ENCODE assay signal across 8 mouse cellular contexts in the genomic region with DNA sequence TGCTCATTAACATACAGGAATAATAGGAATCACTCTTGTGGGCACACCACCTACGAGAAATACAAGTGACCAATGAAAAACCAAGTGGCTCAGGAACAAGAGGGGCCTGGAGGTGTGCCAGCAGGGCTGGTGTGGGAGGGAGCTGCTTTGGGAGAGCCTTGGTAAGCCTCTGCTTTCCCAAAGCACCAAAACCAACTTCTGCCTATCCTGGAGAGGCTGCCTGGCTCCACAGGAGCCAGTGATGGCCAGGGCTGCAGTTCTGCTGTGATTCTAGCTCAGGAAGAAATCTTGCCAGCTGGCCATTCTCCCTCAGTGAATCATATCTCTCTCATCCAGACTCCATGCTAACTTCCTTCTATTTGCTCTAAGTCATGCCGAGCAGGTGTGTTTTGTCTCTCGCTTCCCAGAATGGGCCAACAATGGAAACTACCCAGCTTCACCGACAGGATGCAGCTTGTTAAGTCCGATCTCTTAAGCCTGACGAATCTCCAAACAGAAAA. TPM values are rescaled to one million over a fixed set of nuclear protein-coding genes. Genes with fewer than 3 reads are reported as not detected.
DNase-seq lines count a peak whose midpoint lies in the region; ATAC-seq and TF ChIP-seq lines count a peak whose summit lies in the region.
"Had no signal": no experiment of that assay in that cellular context is flagged by ENCODE, and none has a peak within 500 bp of the region (broad histone marks: within the 10 kb centered on the region; RNA-seq: fewer than 3 reads in every experiment).

No protein-coding gene starts in this region.

- H3K9ac ChIP-seq in embryonic facial prominence, embryonic 14.5 days (ENCODE audit: low read depth, low read length), result no peak overlapping the region
- H3K9ac ChIP-seq in intestine, postnatal 0 days (ENCODE audit: low read depth, low read length), result no peak overlapping the region
- H3K9ac ChIP-seq in lung, embryonic 14.5 days, result no peak overlapping the region

- peak overlapping the region; percentile 16; the same call in 1 of the 2 replicates for H3K27ac ChIP-seq in embryonic facial prominence, embryonic 14.5 days (replicated peaks; ENCODE audit: low read depth, low read length)
- 0 out of 2 replicates have a peak overlapping the region, but pooled peaks have one; percentile 5 for H3K27ac ChIP-seq in intestine, postnatal 0 days (ENCODE audit: low read depth, low read length)
- peak overlapping the region; percentile 44; the same call in 1 of the 2 replicates for H3K27ac ChIP-seq in lung, embryonic 14.5 days (ENCODE audit: low read depth)
- H3K27ac ChIP-seq: macrophage had no signal

- WGBS in embryonic facial prominence, embryonic 14.5 days, result 63% methylated on average over 6 of the region's 6 CpGs
- 36% methylated on average over 6 of the region's 6 CpGs for WGBS in intestine, postnatal 0 days
- 61% methylated on average over 6 of the region's 6 CpGs for WGBS in lung, embryonic 14.5 days

- no peak overlapping the region for H3K4me2 ChIP-seq in embryonic facial prominence, embryonic 14.5 days (ENCODE audit: low read depth, low read length)
- H3K4me2 ChIP-seq in intestine, postnatal 0 days (replicated peaks; ENCODE audit: low read depth), result no peak overlapping the region
- H3K4me2 ChIP-seq in lung, embryonic 14.5 days, result no peak overlapping the region

- no peaks in the 10 kb centered on the region for H3K9me3 ChIP-seq in embryonic facial prominence, embryonic 14.5 days (ENCODE audit: control insufficient read depth, low read length)
- H3K9me3 ChIP-seq in intestine, postnatal 0 days (ENCODE audit: control insufficient read depth), result no peaks in the 10 kb centered on the region
- H3K9me3 ChIP-seq in lung, embryonic 14.5 days (ENCODE audit: low read depth, low read length), result no peaks in the 10 kb centered on the region

- no peak overlapping the region for H3K4me3 ChIP-seq in embryonic facial prominence, embryonic 14.5 days (ENCODE audit: low read depth, low read length)
- no peak overlapping the region for H3K4me3 ChIP-seq in intestine, postnatal 0 days (ENCODE audit: low read depth, low read length)
- no peak overlapping the region for H3K4me3 ChIP-seq in lung, embryonic 14.5 days (ENCODE audit: low read depth, low read length)

- H3K4me1 ChIP-seq in embryonic facial prominence, embryonic 14.5 days (ENCODE audit: control insufficient read depth, insufficient read depth, low read length), result peaks cover 3% of the 10 kb centered on the region; the same call in 1 of the 2 replicates
- H3K4me1 ChIP-seq in intestine, postnatal 0 days (replicated peaks; ENCODE audit: control insufficient read depth, insufficient read depth, low read length), result no peaks in the 10 kb centered on the region
- H3K4me1 ChIP-seq in lung, embryonic 14.5 days (ENCODE audit: insufficient read depth), result no peaks in the 10 kb centered on the region

- H3K36me3 ChIP-seq in embryonic facial prominence, embryonic 14.5 days (ENCODE audit: control insufficient read depth, insufficient read depth, low read length), result peaks cover 72% of the 10 kb centered on the region
- peaks cover 36% of the 10 kb centered on the region; the same call in 1 of the 2 replicates for H3K36me3 ChIP-seq in intestine, postnatal 0 days (ENCODE audit: control insufficient read depth, insufficient read depth)
- peaks cover 47% of the 10 kb centered on the region for H3K36me3 ChIP-seq in lung, embryonic 14.5 days (ENCODE audit: insufficient read depth)

- TF ChIP-seq CTCF in intestine, postnatal 0 days (IDR thresholded peaks at IDR 0.05; ENCODE audit: low read depth), result peak; percentile 46
- no peak for TF ChIP-seq CTCF in lung, embryonic 14.5 days (IDR thresholded peaks at IDR 0.05; ENCODE audit: low read depth)

- peak; percentile 82 for DNase-seq in cerebellum, adult 11 months
- peak; percentile 85 for DNase-seq in embryonic facial prominence, embryonic 14.5 days (ENCODE audit: low spot score)
- peak; percentile 86 for DNase-seq in heart, adult 8-10 months (ENCODE audit: low spot score)
- DNase-seq in lung, embryonic 14.5 days, result peak; percentile 68
- peak; percentile 77 to 81 for DNase-seq in right cerebral cortex, postnatal 10 days (ENCODE audit: low spot score in 2 of 2)
- no peak for DNase-seq in liver

- no peaks in the 10 kb centered on the region for H3K27me3 ChIP-seq in embryonic facial prominence, embryonic 14.5 days (replicated peaks; ENCODE audit: control insufficient read depth, insufficient read depth, low read length)
- no peaks in the 10 kb centered on the region for H3K27me3 ChIP-seq in intestine, postnatal 0 days (replicated peaks; ENCODE audit: control insufficient read depth, insufficient read depth, low read length)
- no peaks in the 10 kb centered on the region for H3K27me3 ChIP-seq in lung, embryonic 14.5 days (ENCODE audit: insufficient read depth, low read length)

- ATAC-seq in embryonic facial prominence, embryonic 14.5 days (ENCODE audit: low read depth), result peak; percentile 65; the same call in 1 of the 2 replicates
- no peak for ATAC-seq in intestine, postnatal 0 days
- ATAC-seq in lung, embryonic 14.5 days (ENCODE audit: insufficient read depth), result peak; percentile 52; the same call in 1 of the 2 replicates

RNA-seq across cellular contexts. Expression of gene Smad1, which starts 49.2 kb away (rescaled TPM):
- polyA plus RNA-seq in embryonic facial prominence, embryonic 14.5 days (2014; fragmentation: Nextera tagmentation; extraction: Ambion mirVana), result 59.4 and 64.7 TPM in 2 replicates
- total RNA-seq in heart, adult 8-10 months (2022), result 10 to 100 TPM; 11.2 to 17.7 (median 12.7) TPM
- 27.3 and 27.4 TPM in 2 replicates for polyA plus RNA-seq in intestine, postnatal 0 days (2015; fragmentation: Nextera tagmentation; extraction: Ambion mirVana)
- 52.1 and 52.2 TPM in 2 replicates for polyA plus RNA-seq in lung, embryonic 14.5 days (2014; fragmentation: Nextera tagmentation; extraction: Ambion mirVana)

RNA-seq across cellular contexts. Expression of gene Mmaa, which starts 55.4 kb away (rescaled TPM):
- polyA plus RNA-seq in embryonic facial prominence, embryonic 14.5 days (2014; fragmentation: Nextera tagmentation; extraction: Ambion mirVana), result 13.2 and 15.2 TPM in 2 replicates
- 10 to 100 TPM; 41.6 to 49.0 (median 46.5) TPM for total RNA-seq in heart, adult 8-10 months (2022)
- 7.2 and 8.2 TPM in 2 replicates for polyA plus RNA-seq in intestine, postnatal 0 days (2015; fragmentation: Nextera tagmentation; extraction: Ambion mirVana)
- 9.5 and 9.9 TPM in 2 replicates for polyA plus RNA-seq in lung, embryonic 14.5 days (2014; fragmentation: Nextera tagmentation; extraction: Ambion mirVana)
